Mouse (Mus musculus) stomach, postnatal 0 days (tissue): ENCODE results near the gene Trmt112.

Source experiments
- CTCF ChIP-seq: IDR thresholded peaks from 2 replicates; pipeline ENCODE4 v1.5.1; 2016; ENCODE audit warnings: antibody characterized with exemption, low read depth, mild to moderate bottlenecking, moderate library complexity
- EP300 ChIP-seq: optimal IDR thresholded peaks from 2 replicates; pipeline ENCODE3; 2016; ENCODE audit warnings: antibody characterized with exemption

- TF ChIP-seq CTCF (no peak), EP300 (no peak)
Observed at GRCm38 (mm10) chr19:6875834-6876233, 33.7 kb upstream of the Trmt112 start.
